Mouse (Mus musculus): ENCODE results near the gene Tbx1. TPM values are rescaled to one million over a fixed set of nuclear protein-coding genes. Genes with fewer than 3 reads are reported as not detected.

The Tbx1 gene
- polyA plus RNA-seq, 1 experiment from 2014 or later: 1.1 TPM

DNA sequence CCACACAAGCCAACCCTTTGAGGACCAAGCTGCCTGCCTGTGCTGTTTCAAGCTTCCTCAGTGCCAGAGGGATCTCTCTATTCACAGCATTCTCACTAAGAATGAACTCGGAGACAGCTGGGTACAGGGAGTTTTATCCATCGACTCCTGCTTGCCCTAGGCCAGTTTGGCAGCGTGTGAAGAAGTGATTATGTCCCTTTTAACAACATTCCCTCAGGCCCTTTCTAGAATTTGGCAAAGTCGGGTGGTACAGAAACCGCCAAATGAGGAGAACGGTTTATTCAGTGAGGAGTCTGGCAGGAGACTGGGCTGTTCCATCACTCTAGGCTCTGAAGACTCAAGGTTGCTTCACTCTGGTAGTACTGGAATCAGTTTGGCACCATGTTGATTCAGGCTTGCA, 29.7 kb upstream of the Tbx1 start:
- Histone ChIP-seq H3K27me3 (ENCODE audit: poor library complexity, severe bottlenecking) (peaks cover 98% of the 10 kb centered on the region), H3K9me3 (no peaks in the 10 kb centered on the region), H3K27ac (no peak overlapping the region), H3K36me3 (replicated peaks) (peaks cover 31% of the 10 kb centered on the region), H3K4me3 (peak overlapping the region; percentile 55), H3K4me1 (peaks cover 33% of the 10 kb centered on the region)
- no peak for DNase-seq (ENCODE audit: extremely low spot score, low spot score)
- WGBS: 15% methylated on average over 6 of the region's 6 CpGs

DNA sequence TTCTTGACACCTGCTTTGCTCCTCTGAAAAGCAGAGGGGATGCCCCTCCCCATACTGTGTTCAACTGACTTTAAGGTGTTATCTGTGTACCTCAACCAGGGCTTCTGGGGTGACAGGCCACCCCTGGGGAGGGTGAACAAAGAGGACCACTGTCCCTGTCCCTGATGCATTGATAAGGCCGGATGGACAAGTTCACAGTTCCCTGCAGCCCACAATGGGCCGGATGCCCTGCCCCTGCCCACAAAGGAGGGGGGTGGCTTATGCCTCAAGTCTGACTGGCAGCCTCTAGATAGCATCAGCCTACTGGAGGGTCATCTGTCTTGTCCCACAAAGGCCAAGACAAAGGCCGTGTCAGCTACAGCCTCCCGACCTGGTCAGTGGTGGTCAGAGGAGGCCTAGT, 28.6 kb upstream of the Tbx1 start:
- H3K4me1 ChIP-seq: peaks cover 33% of the 10 kb centered on the region
- WGBS: 52% methylated on average over 4 of the region's 4 CpGs

DNA sequence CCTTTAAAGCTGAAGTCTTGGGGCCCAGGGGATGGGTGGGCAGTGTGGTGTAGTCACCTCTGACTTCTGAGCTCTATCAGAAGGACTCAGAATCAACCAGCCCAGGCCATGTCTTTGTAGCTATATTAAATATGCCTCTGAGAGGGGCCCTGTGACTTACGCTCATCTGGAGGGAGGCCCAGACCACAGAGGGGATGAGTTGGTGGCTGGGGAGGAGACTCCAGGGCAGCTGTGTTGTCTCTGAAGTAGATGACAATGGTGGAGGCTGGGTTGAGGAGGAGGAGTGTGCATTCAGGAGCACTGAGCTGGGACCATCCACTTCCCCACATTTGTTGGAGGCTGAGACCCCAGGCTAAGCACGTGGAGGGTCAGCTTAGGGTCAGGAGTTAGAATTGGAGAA, 27.8 kb upstream of the Tbx1 start:
- peaks cover 33% of the 10 kb centered on the region for H3K4me1 ChIP-seq
- H3K4me3 ChIP-seq: no peak overlapping the region
- H3K36me3 ChIP-seq (replicated peaks): peaks cover 13% of the 10 kb centered on the region
- H3K9me3 ChIP-seq: no peaks in the 10 kb centered on the region
- WGBS: 52% methylated on average over 2 of the region's 2 CpGs
- DNase-seq (ENCODE audit: extremely low spot score, low spot score): no peak
- H3K27ac ChIP-seq: no peak overlapping the region
- peaks cover 97% of the 10 kb centered on the region for H3K27me3 ChIP-seq (ENCODE audit: poor library complexity, severe bottlenecking)

More for the DNA sequence above, 28.6 kb upstream of the Tbx1 start:
- no peak for DNase-seq (ENCODE audit: extremely low spot score, low spot score)
- Histone ChIP-seq H3K27me3 (ENCODE audit: poor library complexity, severe bottlenecking) (peaks cover 98% of the 10 kb centered on the region), H3K4me3 (no peak overlapping the region), H3K36me3 (replicated peaks) (peaks cover 22% of the 10 kb centered on the region), H3K27ac (no peak overlapping the region), H3K9me3 (no peaks in the 10 kb centered on the region)

DNA sequence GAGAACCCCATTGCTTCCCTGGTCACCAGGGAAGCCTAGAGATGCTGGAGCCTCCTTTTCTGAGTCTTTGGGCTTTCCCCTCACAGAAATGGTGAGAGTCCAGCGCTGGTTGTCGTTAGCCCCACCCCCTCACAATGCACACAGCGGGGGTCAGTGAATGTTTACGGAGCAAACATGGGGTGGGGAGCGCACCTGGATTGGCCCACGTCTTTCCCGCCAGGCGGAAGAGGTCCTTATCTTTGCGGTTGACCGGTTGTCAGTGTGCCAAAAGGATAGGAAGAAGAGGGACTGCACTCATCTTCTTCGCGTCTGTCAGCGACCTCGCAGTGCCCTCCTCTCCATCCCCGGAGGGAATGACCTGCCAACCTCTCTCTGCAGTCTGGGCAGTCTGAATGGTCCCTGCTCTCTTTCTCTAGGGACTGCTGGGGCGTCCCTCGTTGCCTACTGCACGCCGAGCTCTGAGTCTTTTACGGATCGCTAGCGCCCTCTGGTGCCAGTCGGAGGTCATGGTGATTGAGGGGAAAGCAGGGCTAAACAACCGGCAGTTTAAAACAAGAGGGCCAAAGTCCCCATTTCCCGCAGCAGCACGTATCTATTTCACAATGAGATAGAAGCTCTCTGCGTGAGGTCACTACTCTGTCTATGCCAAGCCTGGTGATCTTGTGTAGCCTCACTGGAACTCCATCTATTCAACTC, 27.0 kb upstream of the Tbx1 start:
- Histone ChIP-seq H3K4me1 (peaks cover 33% of the 10 kb centered on the region), H3K4me3 (peak overlapping the region; percentile 29), H3K27ac (peak overlapping the region; percentile 35; the same call in 1 of the 2 replicates), H3K36me3 (replicated peaks) (peaks cover 6% of the 10 kb centered on the region), H3K9me3 (no peaks in the 10 kb centered on the region), H3K27me3 (ENCODE audit: poor library complexity, severe bottlenecking) (peaks cover 97% of the 10 kb centered on the region)
- peak; percentile 88 for DNase-seq (ENCODE audit: extremely low spot score, low spot score)
- WGBS: 3% methylated on average over 27 of the region's 27 CpGs

DNA sequence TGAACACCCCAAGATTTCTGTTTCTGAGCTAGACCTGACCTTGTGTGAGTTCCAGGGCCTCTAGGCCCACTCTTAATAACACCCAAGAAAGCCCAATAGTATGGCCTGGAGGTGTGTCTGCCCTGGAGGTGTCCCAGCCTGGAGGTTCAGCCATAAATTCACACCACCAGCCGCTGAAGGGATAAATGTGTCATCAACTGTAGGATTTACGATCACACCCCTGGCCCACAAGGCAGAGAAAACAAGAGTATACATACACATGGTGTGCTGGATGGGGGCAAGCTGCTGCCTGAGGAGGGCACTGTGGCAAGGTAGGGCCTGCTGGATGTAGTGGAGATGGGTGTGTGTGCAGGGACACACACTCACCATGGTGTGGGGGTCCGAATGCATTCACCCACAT, 22.8 kb upstream of the Tbx1 start:
- no peak overlapping the region for H3K4me3 ChIP-seq
- H3K36me3 ChIP-seq (replicated peaks): no peaks in the 10 kb centered on the region
- H3K27me3 ChIP-seq (ENCODE audit: poor library complexity, severe bottlenecking): peaks cover 96% of the 10 kb centered on the region
- no peaks in the 10 kb centered on the region for H3K9me3 ChIP-seq
- WGBS: 95% methylated on average over 3 of the region's 3 CpGs
- H3K27ac ChIP-seq: no peak overlapping the region
- peaks cover 43% of the 10 kb centered on the region for H3K4me1 ChIP-seq
- DNase-seq (ENCODE audit: extremely low spot score, low spot score): no peak

DNA sequence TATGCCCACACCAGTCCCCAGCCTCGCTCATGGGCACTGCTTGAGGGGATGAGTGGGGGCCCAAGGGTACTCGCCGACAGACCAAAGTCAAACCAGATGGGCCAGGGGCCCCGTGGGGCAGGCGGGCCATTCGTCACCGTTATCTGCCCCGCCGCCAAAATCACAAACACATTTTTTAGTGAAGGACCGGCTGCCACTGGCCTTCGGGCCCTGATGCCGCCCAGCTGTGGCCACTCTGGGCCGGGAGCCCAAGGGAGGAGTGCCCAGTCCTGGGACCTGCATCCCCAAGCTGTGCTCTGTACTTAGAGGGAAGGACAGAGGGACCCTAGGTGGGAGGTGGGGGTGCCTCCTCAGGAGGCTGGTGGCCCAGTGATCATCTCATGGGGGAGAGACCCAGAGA, 21.3 kb upstream of the Tbx1 start:
- Histone ChIP-seq H3K4me1 (peaks cover 41% of the 10 kb centered on the region), H3K36me3 (replicated peaks) (no peaks in the 10 kb centered on the region), H3K27ac (peak overlapping the region; percentile 68), H3K4me3 (no peak overlapping the region), H3K27me3 (ENCODE audit: poor library complexity, severe bottlenecking) (peaks cover 93% of the 10 kb centered on the region), H3K9me3 (no peaks in the 10 kb centered on the region)
- WGBS: 84% methylated on average over 13 of the region's 13 CpGs
- no peak for DNase-seq (ENCODE audit: extremely low spot score, low spot score)

DNA sequence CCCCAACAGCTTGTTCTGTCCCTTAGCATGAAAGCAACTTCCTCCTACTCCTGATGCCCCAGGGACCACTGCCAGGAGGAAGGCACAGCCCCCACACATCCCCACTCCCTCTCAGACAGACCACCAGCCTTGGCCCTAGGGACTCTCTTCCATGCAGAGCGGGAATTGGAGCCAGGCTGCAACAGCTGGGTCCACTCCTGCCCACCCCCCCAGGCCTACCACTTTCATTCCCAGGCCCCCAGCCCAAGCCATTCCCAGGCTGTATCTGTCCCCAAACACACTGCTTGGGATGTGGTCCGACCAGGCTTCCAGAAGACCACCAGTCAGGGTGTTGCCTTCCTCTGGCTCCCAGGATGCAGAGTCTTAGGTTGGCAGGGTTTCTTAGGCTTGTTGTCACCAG, 18.6 kb upstream of the Tbx1 start:
- H3K27ac ChIP-seq: no peak overlapping the region
- 67% methylated on average over 2 of the region's 2 CpGs for WGBS
- DNase-seq (ENCODE audit: extremely low spot score, low spot score): no peak
- H3K27me3 ChIP-seq (ENCODE audit: poor library complexity, severe bottlenecking): peaks cover 82% of the 10 kb centered on the region
- H3K9me3 ChIP-seq: no peaks in the 10 kb centered on the region
- no peaks in the 10 kb centered on the region for H3K36me3 ChIP-seq (replicated peaks)
- H3K4me3 ChIP-seq: no peak overlapping the region
- peaks cover 47% of the 10 kb centered on the region for H3K4me1 ChIP-seq

DNA sequence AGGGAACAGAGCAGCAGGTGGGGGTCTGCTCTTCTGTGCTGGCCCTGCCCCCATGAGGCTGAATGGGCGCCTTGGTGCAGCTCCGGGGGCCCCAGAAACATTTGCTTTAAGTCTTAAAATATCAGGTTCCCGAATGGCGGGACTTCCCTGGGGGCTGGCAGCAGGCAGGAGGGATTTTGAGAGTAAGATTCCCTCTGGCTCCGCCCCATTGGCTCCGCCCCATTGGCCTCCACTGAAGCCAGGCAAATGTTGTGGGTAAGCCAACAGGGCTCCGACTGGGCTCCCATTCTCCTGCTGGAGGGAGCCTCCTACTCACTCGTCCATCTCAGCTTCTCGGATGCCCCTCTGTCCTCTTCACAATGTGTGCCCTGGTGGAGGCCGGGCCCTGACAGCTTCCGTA, 17.8 kb upstream of the Tbx1 start:
- 5% methylated on average over 11 of the region's 11 CpGs for WGBS
- peaks cover 50% of the 10 kb centered on the region for H3K4me1 ChIP-seq
- H3K4me3 ChIP-seq: peak overlapping the region; percentile 36

DNA sequence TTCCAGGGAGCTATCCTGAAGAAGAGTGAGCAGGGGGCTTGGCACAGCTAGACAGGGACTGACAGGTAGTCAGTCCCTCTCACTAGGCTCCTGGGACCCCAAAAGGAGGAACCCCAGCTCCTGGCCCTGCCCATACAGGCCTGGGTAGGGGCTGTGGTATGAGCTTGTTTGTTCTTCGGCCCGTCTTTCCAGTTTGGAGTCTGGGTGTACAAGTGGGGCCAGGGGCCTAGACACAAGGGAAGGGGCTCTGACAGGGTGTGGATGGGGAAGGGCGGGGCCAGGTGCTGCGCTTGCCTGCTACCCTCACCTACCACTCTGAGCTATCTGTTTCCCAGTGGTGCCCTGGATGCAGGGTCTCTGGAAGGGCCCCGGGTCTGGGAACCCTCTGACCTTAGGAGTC, 15.2 kb upstream of the Tbx1 start:
- Histone ChIP-seq H3K27me3 (ENCODE audit: poor library complexity, severe bottlenecking) (peaks cover 54% of the 10 kb centered on the region), H3K9me3 (no peaks in the 10 kb centered on the region), H3K4me1 (peaks cover 49% of the 10 kb centered on the region), H3K36me3 (replicated peaks) (no peaks in the 10 kb centered on the region), H3K4me3 (no peak overlapping the region), H3K27ac (no peak overlapping the region)
- 81% methylated on average over 5 of the region's 5 CpGs for whole genome bisulfite sequencing
- DNase-seq (ENCODE audit: extremely low spot score, low spot score): no peak

More for the DNA sequence above, 17.8 kb upstream of the Tbx1 start:
- peaks cover 74% of the 10 kb centered on the region for H3K27me3 ChIP-seq (ENCODE audit: poor library complexity, severe bottlenecking)
- no peaks in the 10 kb centered on the region for H3K36me3 ChIP-seq (replicated peaks)
- H3K9me3 ChIP-seq: no peaks in the 10 kb centered on the region
- DNase-seq (ENCODE audit: extremely low spot score, low spot score): no peak
- H3K27ac ChIP-seq: no peak overlapping the region

DNA sequence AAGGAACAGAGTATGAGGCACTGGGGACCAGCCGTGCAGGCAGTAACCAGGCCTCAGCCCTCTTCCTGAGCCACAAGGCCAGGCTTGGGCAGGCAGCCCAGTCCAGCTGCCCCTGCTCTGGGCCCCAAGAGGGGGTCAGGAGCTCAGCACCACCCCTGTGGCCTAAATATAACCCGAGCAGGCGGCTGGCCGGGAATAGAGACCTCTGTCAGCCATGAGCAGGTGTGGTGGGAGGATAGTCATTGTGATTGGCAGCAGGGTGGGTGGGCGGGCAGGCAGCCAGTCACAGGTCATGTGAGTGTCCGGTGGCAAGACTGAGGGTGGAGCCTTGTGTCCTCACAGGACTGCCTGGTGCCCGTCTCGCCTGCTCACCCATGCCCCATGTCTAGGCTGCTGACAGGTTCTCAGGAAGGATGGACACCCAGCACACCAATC, 13.8 kb upstream of the Tbx1 start:
- H3K4me1 ChIP-seq: peaks cover 42% of the 10 kb centered on the region
- no peaks in the 10 kb centered on the region for H3K36me3 ChIP-seq (replicated peaks)
- whole genome bisulfite sequencing: 70% methylated on average over 8 of the region's 8 CpGs
- no peak for DNase-seq (ENCODE audit: extremely low spot score, low spot score)
- H3K9me3 ChIP-seq: no peaks in the 10 kb centered on the region
- no peak overlapping the region for H3K4me3 ChIP-seq
- peak overlapping the region; percentile 60; the same call in 1 of the 2 replicates for H3K27ac ChIP-seq
- H3K27me3 ChIP-seq (ENCODE audit: poor library complexity, severe bottlenecking): peaks cover 48% of the 10 kb centered on the region

DNA sequence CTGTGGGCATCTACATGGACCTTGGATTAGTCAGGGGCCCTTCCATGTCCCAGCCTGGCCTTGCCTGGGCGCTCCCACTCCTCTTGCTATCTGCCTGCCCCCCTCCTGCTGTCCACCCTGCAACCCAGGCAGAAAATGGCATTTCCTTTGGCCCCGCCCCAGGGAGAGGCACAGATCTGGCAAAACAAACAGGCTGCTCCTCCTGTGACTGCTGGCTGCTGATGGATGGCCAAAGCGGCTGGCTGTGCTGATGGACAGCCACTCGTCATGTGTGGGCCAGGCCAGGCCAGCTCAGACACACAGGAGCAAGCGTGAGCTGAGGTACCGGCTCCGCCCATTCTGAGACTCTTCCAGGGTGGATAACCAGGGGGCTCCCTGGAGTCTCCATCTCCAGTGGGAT, 11.0 kb upstream of the Tbx1 start:
- WGBS: 61% methylated on average over 7 of the region's 7 CpGs
- no peaks in the 10 kb centered on the region for H3K9me3 ChIP-seq
- H3K27ac ChIP-seq: peak overlapping the region; percentile 54; the same call in 1 of the 2 replicates
- no peak for DNase-seq (ENCODE audit: extremely low spot score, low spot score)
- H3K4me3 ChIP-seq: no peak overlapping the region
- peaks cover 34% of the 10 kb centered on the region for H3K27me3 ChIP-seq (ENCODE audit: poor library complexity, severe bottlenecking)
- peaks cover 32% of the 10 kb centered on the region for H3K4me1 ChIP-seq
- H3K36me3 ChIP-seq (replicated peaks): no peaks in the 10 kb centered on the region

DNA sequence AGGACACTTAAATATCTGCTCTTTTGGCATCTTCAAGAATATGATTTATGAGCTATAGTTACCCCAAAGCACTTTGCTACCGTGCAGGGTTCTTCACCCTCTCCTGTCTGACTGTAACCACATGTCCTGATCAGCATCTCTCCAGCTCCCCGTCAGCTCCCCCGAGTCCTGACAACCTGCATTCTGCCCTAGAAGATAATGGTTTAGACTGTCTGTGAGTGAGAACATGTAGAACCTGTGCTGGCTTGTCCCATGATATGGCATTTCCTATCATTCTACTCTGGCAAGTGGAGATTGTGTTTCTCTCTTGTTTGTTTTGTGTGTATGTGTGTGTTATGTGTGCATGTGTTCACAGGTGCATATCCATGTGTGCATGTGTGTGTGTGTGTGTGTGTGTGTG, 7.5 kb upstream of the Tbx1 start:
- WGBS: 85% methylated on average over 3 of the region's 3 CpGs
- H3K4me3 ChIP-seq: no peak overlapping the region
- no peaks in the 10 kb centered on the region for H3K36me3 ChIP-seq (replicated peaks)
- no peak overlapping the region for H3K27ac ChIP-seq
- DNase-seq (ENCODE audit: extremely low spot score, low spot score): no peak
- no peaks in the 10 kb centered on the region for H3K9me3 ChIP-seq
- peaks cover 57% of the 10 kb centered on the region for H3K27me3 ChIP-seq (ENCODE audit: poor library complexity, severe bottlenecking)
- peaks cover 31% of the 10 kb centered on the region for H3K4me1 ChIP-seq

DNA sequence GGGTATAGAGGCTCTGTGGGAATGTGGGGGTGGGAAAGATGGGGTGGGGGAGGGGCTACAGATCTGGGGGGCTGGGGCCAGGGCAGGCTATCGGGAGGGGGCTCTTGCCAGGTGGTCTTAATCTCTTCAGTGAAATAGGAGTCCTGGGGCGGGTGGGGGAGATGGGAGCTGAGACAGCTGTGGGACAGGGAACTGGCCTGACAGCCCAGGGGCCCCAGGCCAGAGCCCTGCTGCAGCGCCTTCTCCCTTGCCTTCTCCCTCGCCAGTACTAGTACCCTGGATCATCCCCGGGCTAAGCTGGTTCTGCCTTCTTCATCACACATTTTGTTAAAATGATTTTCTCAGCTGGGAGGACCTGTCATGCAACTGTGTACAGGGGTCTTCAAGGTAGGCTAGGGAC, 5.8 kb upstream of the Tbx1 start:
- Histone ChIP-seq H3K27me3 (ENCODE audit: poor library complexity, severe bottlenecking) (peaks cover 70% of the 10 kb centered on the region), H3K36me3 (replicated peaks) (no peaks in the 10 kb centered on the region), H3K4me1 (peaks cover 26% of the 10 kb centered on the region), H3K9me3 (no peaks in the 10 kb centered on the region), H3K4me3 (no peak overlapping the region), H3K27ac (no peak overlapping the region)
- DNase-seq (ENCODE audit: extremely low spot score, low spot score): no peak
- WGBS: 44% methylated on average over 5 of the region's 5 CpGs

Measured in forebrain, embryonic 10.5 days (tissue).